Mouse (Mus musculus) cerebellum, adult 18-20 months (tissue): ENCODE measurements around the gene Acvrl1.
A peak's percentile ranks its signal among the peaks of the same experiment; 100 is the strongest.

Experiments used
- DNase-seq, 2 experiments: peaks; one replicate each; pipeline ENCODE4 v3.0.0; 2021

The Acvrl1 gene

GRCm38 (mm10) chr15:101173421-101174211 lies 45.3 kb downstream of the Acvrl1 start, which contains the start of gene Acvr1b:
Acvr1b (plus strand) TSS chr15:101174067.
- peak; percentile 89 to 95 for DNase-seq

DNA sequence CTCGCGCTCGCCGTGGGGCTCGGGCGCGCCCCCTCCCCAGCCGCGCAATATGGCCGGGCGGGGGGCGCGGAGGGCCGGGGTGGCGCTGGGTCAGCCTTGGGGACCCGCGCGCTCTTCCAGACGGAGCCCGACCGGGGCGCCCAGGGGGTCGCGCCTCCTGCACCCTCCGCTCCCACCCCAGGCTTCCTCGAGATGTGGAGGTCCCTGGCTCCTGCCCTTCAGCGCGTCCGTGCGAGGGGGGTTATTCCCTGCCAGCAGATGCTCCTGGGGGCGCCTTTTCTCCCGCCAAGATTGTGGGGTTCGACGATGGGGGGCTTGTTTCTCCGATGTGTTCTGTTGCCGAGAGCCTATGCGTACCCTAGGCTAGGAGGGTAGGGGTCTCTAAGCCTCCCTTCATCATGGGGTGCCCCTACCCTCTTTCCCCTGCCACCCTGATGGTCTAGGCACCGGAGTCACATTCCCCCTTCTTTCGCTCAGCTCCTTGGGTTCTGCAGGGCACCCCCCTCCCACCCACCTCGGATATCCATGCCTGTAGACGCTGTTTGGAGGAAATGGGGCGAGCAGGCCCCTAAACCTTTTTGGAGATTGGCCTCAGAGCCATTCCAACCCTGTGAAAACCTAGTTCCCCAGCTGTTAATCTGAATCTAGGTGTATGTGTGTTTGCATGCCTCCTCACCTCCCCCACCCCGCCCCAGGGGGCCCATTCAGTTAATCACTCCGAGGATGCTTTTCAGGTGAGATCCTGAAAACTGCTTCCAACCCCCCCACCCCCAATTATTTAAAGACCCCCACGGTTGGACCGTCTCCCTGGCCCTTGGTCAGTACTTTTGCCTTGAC lies 46.2 kb downstream of the Acvrl1 start:
- peak; percentile 43 to 59 for DNase-seq

DNA sequence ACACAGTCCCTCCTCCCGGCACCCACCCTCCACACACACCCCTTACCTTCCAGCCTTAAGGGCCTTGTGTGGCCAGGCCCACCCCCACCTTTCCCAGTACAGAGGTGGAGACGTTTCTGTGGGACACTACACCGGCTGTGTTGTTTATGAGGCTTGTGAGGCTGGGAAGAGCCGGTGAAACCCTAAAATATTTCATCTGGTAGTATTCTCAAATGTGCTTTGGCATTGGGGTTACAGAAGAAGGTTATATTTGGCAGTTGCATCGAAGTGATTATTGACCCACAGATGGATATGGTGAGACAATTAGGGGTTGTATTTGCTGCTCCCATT lies 46.8 kb downstream of the Acvrl1 start:
- DNase-seq = no peak

GRCm38 (mm10) chr15:101175613-101176283 lies 47.4 kb downstream of the Acvrl1 start:
- DNase-seq = peak; percentile 39 to 56

DNA sequence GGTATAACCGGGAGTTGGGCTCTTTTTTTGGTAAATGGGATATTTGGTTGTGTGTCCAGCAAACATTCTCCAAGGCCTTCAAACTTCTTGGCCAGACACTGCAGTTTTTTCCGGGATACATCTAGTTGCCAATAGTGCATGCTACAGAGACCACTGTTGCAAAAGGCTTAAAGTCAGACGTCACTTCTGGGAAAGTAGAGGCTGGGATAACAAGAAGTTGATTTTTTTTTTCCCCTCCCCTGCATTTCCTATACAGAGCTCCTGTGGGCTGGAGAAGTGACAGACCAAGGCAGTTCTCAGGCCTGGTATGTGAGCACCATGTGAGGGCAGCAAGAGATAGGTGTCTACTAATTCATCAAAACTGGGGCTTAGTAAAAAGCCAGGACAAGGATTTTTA lies 48.0 kb downstream of the Acvrl1 start:
- DNase-seq = no peak

DNA sequence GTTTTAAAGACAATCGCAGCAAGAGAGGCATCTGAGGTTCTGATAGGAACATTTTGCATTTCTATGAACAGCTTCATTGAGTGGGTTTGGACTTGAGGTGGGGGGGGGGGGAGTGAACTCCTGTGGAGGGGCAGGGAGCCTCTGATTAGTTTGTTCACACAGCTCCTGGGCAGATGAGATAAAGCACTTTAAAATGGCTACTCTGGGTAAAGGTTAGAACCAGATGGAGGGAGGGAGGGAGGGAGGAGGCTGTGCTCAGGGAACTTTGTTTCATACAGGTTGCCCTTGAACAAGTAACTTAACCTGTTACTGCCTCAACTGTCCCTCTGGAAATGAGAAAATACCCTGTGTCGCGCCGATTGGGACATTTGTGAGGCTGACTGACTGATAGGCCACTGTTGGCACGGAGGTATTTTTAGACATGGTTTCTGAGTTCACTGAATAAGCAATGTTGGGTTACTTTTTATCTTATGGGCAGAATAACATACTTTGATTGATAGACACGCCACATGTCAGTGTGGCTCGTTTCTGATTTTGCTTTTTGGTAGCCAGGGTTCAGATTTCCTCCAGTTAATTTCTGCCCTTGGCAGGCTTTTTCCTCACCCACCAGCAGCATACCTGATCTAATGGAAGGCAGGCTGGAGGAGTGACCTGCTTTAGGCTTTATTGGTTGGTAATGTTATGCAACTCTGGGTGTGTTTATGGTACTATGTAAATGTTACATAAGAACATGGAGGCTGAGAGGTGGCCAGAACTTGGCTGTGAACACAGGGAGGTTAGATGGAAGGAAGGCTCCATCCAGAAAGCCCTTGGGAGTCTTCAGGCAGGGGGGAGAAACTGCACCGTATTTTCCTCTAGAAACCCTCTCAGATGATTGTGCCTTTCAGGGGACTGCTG lies 48.7 kb downstream of the Acvrl1 start:
- DNase-seq = peak in 1 of 2 experiments; percentile 42

DNA sequence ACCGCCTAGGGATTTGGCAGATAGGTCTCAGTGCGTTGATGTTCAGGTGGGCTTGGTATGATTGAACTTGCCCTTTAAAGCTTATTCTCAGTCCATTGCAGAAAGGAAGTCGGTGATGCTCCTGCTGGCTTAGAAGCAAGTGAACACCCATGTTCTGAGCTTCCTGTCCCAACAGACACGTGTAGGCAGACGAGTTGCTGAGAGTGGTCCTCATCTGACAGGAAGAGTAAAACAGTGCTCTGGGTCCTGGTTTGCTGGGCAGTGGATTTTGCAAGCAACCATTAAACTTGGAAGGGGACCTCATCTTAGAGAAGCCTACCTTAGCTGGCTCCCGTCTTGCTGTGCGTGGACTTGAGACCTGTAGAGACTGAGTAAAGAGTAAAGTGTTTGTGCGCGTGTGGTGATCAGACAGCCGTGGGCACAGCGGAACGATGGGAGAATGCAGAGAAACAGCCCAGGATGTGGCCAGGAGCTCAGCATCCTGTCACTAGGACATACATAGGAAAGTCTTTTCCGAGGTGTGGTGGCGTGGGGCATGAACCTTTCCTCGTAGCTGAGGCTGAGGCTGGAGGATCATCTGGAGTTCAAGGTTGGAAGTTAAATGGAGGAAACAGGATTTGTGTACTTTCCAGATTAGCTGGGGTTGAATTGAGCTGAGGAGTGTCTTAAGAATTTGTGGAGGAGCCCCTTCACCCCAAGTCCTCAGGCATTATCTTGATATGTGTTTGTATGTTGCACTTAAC lies 52.2 kb downstream of the Acvrl1 start:
- DNase-seq = no peak

DNA sequence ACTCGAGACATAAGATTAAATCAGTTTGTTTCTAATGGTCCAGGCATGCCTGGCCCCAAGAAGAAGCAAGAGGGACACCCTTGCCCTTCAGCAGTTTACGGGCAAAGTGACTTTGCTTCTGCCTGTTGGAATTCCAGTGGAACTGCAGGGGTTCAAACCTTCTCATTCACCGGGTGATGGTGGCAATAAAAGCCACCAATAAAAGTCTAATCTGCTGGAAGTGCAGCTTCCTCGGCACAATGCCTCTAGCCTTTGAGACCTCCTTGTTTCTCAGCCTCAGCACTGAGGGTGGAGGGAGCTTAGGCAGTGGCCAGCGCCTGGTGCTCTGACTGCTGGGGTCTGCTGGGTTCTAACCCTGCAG lies 52.8 kb downstream of the Acvrl1 start:
- DNase-seq = no peak

GRCm38 (mm10) chr15:101181500-101181899 lies 53.2 kb downstream of the Acvrl1 start:
- DNase-seq = no peak

DNA sequence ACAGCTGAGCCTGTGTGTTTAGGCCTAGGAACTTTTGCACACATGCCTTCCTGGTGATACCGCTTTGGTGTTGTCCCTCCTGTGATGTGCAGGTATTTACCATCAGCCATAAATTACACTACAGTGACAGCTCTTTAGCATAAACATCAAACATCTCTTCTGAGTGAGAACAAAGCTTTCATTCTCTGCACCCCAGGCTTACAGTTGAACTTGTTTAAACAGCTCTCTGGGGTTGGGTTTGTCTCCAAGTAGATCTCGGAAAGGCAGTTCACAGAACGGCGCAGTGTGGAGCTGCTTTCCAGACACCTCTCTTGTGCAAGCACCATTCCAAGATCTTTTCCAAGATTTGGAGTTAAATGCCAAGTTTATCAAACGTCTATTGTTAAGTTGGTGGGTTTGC lies 54.4 kb downstream of the Acvrl1 start:
- no peak for DNase-seq

DNA sequence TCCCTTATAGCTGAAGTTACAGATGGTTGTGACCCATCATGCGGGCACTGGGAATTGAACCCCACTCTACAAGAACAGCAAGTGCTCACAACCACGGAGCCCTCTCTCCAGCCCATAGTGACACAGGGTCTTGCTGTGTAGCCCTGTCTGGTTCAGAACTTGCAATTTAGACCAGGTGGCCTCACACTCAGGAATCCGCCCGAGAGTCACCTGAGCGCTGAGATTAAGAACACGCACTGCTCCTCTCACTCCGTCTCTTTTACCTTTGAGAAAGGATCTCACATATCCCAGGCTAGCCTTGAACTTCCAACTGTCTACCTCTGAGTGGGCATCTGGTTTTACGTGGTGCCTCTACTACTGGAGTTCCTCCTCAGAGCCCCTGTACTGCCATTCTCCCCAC lies 56.0 kb downstream of the Acvrl1 start:
- DNase-seq = no peak

DNA sequence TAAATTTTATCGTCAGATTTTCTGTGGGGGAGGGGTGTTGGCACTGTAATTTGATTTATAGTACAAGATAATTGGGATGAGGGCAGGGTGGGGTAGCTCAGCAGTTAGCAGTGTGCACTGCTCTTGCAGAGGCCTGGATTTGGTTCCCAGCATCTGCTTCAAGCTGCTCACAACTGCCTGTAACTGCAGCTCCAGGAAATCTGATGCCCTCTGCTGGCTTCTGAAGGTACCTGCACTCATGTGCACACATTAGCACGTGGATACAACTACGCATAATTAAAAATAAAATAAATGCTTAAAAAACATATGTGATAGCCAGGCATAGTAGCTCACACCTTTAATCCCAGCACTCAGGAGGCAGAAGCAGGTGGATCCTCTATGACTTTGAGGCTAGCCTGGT lies 57.2 kb downstream of the Acvrl1 start:
- DNase-seq = no peak

DNA sequence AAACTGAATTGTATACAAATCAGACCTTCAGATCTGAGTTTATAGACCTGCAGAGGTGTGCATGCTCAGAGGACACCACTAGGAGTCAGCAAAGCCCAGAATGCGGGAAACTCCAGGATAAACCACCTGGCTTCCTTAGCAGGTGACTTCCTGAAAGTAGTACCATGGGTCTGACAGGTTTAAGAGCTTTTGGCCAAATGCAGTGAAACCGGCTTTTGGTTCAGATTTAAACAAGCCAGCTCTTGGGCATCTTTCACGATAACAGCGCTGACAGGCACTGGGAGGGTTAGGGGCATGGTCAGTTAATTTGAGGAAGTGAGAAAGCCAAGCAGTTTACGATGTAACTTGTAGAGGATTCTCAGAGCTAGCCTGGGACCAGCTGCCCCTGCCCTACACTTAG lies 59.6 kb downstream of the Acvrl1 start:
- no peak for DNase-seq

DNA sequence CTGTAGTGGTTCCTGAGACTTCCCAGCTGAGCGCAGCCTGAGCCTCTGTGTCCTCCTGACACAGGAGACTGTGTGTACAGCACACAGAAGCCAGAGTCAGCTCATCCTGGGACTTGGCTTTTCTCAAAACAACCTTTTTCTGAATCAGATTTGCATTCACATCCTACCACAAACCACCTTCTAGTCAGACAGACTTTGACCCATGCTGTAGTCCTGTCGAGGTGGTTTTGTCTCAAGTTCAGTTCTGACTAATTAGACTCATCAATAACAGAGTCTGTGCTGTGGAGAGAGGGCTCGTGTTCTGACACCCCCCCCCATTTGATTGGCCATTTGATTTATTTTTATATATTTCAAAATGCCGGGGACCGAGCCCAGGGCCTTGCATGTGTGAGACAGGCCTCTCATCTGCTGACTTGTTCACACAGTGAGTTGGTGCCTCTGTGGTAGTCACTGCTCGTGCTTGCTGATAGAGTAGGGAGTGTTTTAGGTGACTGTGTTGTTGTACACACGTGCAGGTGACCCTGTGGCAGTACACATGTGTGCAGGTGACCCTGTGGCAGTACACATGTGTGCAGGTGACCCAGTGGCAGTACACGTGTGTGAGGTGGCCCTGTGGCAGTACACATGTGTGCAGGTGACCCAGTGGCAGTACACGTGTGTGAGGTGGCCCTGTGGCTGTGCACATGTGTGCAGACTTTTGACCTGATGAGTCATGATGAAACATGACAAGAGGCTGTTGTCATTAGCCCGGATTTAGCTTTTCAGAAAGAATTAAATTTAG lies 61.8 kb downstream of the Acvrl1 start:
- no peak for DNase-seq

- DNase-seq = no peak
Measured at GRCm38 (mm10) chr15:101190762-101191150, 62.4 kb downstream of the Acvrl1 start.

DNA sequence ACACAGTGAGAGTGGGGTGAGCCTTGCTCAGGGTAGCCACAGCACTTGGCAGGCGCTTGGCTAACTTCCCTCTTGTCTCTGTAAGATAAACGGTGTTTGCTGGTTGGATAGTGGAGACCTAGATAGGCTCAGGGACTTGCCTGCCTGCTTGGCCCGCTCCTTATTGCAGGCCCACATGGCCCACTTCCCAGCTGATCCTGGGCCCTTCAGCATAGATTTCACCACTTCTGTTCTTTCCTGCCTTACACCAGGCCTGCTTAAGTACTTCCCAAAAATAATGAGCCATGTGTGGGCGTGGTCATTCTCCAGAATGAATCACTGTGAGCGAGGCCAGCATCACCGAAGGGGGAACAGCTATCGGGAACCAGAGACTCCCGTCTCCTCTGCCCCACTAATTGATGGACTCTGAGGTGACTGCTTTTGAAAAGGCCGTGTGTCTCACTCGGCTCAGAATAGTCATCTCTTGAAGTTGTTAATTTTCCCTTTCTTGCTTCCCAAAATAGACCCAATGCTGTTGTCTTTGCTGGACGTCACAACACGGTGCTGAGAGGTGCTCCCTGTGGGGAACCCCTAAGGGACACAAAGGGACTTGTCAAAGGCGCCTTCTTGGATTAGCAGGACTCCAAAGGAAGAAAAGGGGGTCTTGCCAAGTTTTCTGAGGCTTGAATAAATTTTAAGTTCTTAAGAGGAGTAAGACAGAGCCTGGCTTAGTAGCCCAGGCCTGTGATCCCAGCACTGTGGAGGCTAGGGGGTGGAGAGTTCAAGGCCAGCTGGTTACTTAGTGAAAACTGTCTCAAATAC lies 63.3 kb downstream of the Acvrl1 start:
- DNase-seq = no peak

DNA sequence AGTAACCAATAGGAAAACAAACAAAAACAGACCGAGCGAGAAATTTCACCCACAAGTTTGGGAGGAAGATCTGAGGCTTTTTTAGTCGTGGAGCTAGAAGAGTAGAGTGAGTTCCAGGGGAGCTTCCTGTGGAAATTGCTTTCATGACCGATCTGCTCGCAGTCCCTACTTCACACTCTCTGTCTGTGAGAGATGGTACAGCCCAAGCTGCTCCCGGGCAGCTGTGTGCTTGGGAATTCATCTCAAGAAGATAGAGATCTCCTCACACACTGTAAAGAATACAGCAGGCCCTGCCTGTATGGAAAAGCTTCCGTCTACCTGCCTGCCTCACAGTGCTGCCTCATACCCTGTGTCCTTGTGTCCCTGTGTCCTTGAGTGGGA lies 63.9 kb downstream of the Acvrl1 start:
- DNase-seq = no peak

GRCm38 (mm10) chr15:101192651-101193050 lies 64.3 kb downstream of the Acvrl1 start:
- DNase-seq = no peak

DNA sequence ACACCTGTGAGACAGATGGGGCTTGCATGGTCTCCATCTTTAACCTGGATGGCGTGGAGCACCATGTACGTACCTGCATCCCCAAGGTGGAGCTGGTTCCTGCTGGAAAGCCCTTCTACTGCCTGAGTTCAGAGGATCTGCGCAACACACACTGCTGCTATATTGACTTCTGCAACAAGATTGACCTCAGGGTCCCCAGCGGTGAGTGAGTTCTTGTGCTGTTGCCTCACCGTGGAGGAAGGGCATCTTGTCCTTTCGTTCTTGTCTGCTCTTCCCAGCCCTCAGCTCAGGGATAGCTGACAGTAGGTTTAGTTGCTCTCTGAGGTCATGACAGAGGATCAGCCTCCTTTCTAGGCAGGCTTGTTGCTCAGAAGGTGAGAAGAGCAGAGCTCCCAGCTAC lies 65.6 kb downstream of the Acvrl1 start:
- DNase-seq = no peak
